Mouse (Mus musculus): Measurements from ENCODE around the gene Phactr1.

GRCm38 (mm10) chr13:43023005-43023404, 342.6 kb downstream of the Phactr1 start:
- TF ChIP-seq POLR2A (IDR thresholded peaks at IDR 0.05; ENCODE audit: borderline replicate concordance, control insufficient read depth, low read depth, low read length) (no peak), CTCF (IDR thresholded peaks at IDR 0.05; ENCODE audit: control insufficient read depth, insufficient read depth, low read length) (no peak)

Data from bone marrow, adult 2 months (tissue).